Mouse (Mus musculus): ENCODE measurements around the gene Lef1. TPM values are rescaled to one million over a fixed set of nuclear protein-coding genes. Genes with fewer than 3 reads are reported as not detected.

Lef1 gene
- polyA plus RNA-seq (2015; fragmentation: Nextera tagmentation; extraction: Ambion mirVana): 1.7 and 2.6 TPM in 2 replicates

GRCm38 (mm10) chr3:131110191-131111150, at the start of gene Lef1:
Gene Lef1 (plus strand): TSS chr3:131110471.

GRCm38 (mm10) chr3:131271559-131272373, 161.5 kb downstream of the Lef1 start, which contains the start of gene Hadh:
Gene Hadh (minus strand): TSS chr3:131272101.

Other genes with a start within 250 kb of the Lef1 start
- 205 and 209 TPM in 2 replicates for gene Hadh, start 161.6 kb downstream of the Lef1 start, polyA plus RNA-seq (2015; fragmentation: Nextera tagmentation; extraction: Ambion mirVana)
- gene Cyp2u1, start 192.8 kb downstream of the Lef1 start, polyA plus RNA-seq (2015; fragmentation: Nextera tagmentation; extraction: Ambion mirVana): 1.7 and 2.5 TPM in 2 replicates

Measured in skeletal muscle tissue, postnatal 0 days (tissue).